Mouse (Mus musculus): ENCODE measurements around the gene Tnrc6c. TPM values are rescaled to one million over a fixed set of nuclear protein-coding genes. Genes with fewer than 3 reads are reported as not detected.

Gene Tnrc6c
- polyA plus RNA-seq, 1 experiment, result 16.9 TPM

DNA sequence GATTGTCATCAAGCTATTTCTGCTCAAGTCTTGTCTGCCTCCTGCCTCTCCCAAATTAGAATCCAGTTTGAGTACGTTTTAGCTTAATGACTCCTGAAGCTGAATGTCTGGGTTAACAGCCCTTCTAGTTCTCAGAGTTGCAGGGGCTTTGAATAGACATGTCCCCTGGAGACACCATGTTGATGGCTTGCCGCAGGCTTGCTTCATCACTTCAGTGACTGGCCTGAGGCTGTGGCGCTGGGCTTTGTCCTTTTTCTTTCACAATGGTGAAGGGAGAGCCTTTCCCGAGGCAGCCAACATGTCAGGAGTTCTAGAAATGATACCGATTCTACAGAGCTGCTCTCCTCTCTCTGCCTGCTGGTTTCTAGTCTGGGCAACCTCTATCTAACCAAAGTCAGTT, 30.6 kb downstream of the Tnrc6c start:
- H3K4me1 ChIP-seq (ENCODE audit: control insufficient read depth, insufficient read depth, low read length), result peaks cover 10% of the 10 kb centered on the region
- no peak for TF ChIP-seq CTCF (IDR thresholded peaks at IDR 0.05; ENCODE audit: low read depth, low read length)
- TF ChIP-seq POLR2A (IDR thresholded peaks at IDR 0.05; ENCODE audit: borderline replicate concordance, low read depth, low read length), result no peak
- no peak overlapping the region for H3K4me3 ChIP-seq (ENCODE audit: insufficient read depth, low read length)
- no peak overlapping the region for H3K27ac ChIP-seq (ENCODE audit: insufficient read depth, low read depth, low read length)

DNA sequence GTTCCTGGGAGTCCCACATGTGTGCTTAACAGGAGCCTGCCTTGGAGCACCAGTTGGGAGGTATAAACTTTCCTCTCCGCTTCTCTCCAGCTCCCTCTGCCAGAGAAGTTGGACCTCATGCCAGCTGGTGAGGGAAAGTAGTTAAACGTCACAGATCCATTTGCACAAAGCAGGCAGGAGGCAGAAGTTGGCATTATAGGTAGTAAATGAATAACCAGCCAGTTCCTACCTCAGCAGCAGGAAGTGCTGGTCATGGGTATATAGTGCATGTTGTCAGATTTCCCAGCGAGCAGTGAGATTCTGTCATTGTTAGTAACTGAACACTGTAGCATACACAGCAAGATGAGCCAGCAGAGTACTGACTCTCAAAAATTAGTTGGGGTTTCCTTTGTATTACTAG, 31.4 kb downstream of the Tnrc6c start:
- Histone ChIP-seq H3K27ac (ENCODE audit: insufficient read depth, low read depth, low read length) (no peak overlapping the region), H3K4me1 (ENCODE audit: control insufficient read depth, insufficient read depth, low read length) (peaks cover 10% of the 10 kb centered on the region), H3K4me3 (ENCODE audit: insufficient read depth, low read length) (no peak overlapping the region)
- TF ChIP-seq POLR2A (IDR thresholded peaks at IDR 0.05; ENCODE audit: borderline replicate concordance, low read depth, low read length) (no peak), CTCF (IDR thresholded peaks at IDR 0.05; ENCODE audit: low read depth, low read length) (no peak)

DNA sequence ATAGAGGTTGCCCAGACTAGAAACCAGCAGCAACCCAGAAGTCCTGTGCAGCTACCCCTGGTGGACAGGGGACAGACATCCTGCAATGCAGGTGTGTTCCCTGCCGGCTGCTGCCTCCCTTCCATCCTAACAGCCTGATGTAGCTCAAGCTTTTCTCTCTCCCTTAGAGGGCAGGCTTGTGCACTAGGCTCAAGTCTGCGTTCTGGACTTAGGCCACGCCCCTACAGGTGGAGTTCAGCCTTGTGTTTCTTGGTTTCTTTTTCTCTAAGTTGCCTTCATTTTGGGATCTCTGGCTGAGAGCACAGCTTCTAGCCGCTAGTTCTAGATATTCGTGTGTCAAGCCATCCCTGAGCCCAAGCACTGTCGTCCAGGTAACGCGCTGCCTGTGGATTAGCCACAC, 31.9 kb downstream of the Tnrc6c start:
- no peak overlapping the region for H3K4me3 ChIP-seq (ENCODE audit: insufficient read depth, low read length)
- no peak overlapping the region for H3K27ac ChIP-seq (ENCODE audit: insufficient read depth, low read depth, low read length)

DNA sequence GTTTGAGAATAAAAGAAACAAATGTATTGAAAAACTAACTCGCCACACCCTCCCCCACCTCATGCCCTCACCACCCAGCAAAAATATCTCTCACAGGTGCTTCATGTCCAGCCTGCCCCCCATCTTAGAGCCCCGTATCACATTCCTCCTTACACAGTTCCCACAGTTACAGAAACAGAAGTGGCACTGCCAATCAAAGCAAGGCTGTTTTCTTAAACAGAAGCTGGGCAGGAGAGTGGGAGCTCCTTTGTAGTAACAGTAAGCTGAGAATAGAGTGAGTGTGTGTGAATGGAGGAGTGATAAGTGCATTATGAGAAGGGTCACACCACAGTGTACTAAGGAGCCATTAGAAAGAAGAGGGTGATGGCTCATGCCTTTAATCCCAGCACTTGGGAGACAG, 34.5 kb downstream of the Tnrc6c start:
- Histone ChIP-seq H3K4me1 (ENCODE audit: control insufficient read depth, insufficient read depth, low read length) (peaks cover 11% of the 10 kb centered on the region), H3K27ac (ENCODE audit: insufficient read depth, low read depth, low read length) (no peak overlapping the region), H3K4me3 (ENCODE audit: insufficient read depth, low read length) (no peak overlapping the region)
- no peak for TF ChIP-seq POLR2A (IDR thresholded peaks at IDR 0.05; ENCODE audit: borderline replicate concordance, low read depth, low read length)
- TF ChIP-seq CTCF (IDR thresholded peaks at IDR 0.05; ENCODE audit: low read depth, low read length), result no peak

More for the DNA sequence above, 31.9 kb downstream of the Tnrc6c start:
- TF ChIP-seq CTCF (IDR thresholded peaks at IDR 0.05; ENCODE audit: low read depth, low read length) (no peak), POLR2A (IDR thresholded peaks at IDR 0.05; ENCODE audit: borderline replicate concordance, low read depth, low read length) (no peak)
- peaks cover 10% of the 10 kb centered on the region for H3K4me1 ChIP-seq (ENCODE audit: control insufficient read depth, insufficient read depth, low read length)

DNA sequence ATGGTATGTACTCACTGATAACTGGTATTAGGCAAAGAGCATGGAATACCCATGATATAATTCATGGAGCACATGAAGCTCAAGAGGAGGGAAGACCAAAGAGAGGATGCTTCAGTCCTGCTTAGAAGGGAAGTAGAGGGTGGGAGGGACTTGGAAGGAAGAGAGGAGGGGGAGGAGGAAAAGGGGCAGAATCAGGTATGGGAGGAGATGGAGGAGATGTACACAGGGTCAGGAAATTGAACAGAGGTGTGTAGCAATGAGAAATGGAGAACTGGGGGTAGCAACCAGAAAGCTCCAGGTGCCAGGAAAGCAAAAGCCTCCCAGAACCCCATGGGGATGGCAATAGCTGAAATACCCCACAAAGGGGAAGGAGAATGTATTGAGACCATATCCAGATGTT, 37.2 kb downstream of the Tnrc6c start:
- TF ChIP-seq POLR2A (IDR thresholded peaks at IDR 0.05; ENCODE audit: borderline replicate concordance, low read depth, low read length), result no peak
- no peak for TF ChIP-seq CTCF (IDR thresholded peaks at IDR 0.05; ENCODE audit: low read depth, low read length)
- Histone ChIP-seq H3K27ac (ENCODE audit: insufficient read depth, low read depth, low read length) (no peak overlapping the region), H3K4me1 (ENCODE audit: control insufficient read depth, insufficient read depth, low read length) (peaks cover 12% of the 10 kb centered on the region), H3K4me3 (ENCODE audit: insufficient read depth, low read length) (no peak overlapping the region)

DNA sequence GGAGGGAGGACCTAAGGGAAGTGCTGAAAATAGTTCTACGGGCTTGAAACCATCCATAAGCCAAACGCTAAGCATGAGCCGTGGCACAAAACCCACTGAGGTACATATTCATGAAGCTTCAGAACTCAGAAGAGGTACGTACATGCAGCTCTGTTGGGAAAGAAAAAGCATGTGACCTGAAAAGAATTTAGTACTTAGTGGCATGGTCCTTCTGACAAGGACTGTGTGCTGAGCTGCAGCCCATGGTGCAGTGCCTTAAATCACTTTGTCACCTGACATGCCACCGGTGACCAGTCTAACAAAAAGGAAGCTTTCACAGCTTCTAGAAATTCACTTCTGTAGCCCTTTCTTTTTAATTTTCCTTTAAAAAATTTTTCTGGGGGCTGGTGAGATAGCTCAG, 40.0 kb downstream of the Tnrc6c start:
- Histone ChIP-seq H3K4me3 (ENCODE audit: insufficient read depth, low read length) (no peak overlapping the region), H3K27ac (ENCODE audit: insufficient read depth, low read depth, low read length) (no peak overlapping the region), H3K4me1 (ENCODE audit: control insufficient read depth, insufficient read depth, low read length) (peaks cover 21% of the 10 kb centered on the region)
- TF ChIP-seq CTCF (IDR thresholded peaks at IDR 0.05; ENCODE audit: low read depth, low read length) (no peak), POLR2A (IDR thresholded peaks at IDR 0.05; ENCODE audit: borderline replicate concordance, low read depth, low read length) (no peak)

DNA sequence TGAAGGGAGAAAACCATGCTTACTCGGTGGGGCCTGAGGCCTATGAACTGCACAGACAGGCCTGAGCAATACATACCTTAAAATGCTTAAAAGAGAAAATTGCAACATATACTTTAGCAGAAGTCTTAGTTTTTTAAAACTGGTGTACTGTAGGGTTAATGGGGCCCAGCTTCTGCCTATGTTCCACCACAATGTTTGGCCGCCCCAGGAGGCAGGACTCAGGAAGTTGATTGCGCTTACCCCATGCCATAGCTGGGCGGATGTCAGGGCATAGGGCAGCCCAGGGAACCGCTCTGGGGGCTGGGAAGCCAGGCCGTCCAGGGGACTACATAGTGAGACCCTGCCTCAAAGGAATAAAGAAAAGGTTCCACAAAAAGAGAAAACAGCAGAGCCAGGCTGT, 42.5 kb downstream of the Tnrc6c start:
- Histone ChIP-seq H3K27ac (ENCODE audit: insufficient read depth, low read depth, low read length) (no peak overlapping the region), H3K4me3 (ENCODE audit: insufficient read depth, low read length) (no peak overlapping the region), H3K4me1 (ENCODE audit: control insufficient read depth, insufficient read depth, low read length) (peaks cover 21% of the 10 kb centered on the region)
- no peak for TF ChIP-seq CTCF (IDR thresholded peaks at IDR 0.05; ENCODE audit: low read depth, low read length)
- no peak for TF ChIP-seq POLR2A (IDR thresholded peaks at IDR 0.05; ENCODE audit: borderline replicate concordance, low read depth, low read length)

DNA sequence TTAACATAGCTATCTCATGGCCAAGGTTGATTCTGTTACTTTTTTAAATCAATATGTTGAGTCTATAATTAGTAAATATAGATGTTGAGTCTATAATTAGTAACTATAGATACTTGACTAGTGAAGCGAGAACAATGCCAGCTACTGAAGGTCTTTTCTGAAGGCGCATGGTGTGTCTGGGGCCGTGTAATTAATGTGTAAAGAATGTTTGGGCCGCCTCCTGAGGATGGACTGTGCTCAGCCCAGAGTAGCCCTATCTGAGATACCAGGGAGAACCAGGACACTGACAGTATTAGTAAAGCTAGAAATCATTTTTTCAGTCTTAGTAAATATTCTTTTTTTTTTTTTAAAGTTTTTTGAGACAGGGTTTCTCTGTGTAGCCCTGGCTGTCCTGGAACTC, 46.8 kb downstream of the Tnrc6c start:
- Histone ChIP-seq H3K4me1 (ENCODE audit: control insufficient read depth, insufficient read depth, low read length) (peaks cover 14% of the 10 kb centered on the region), H3K27ac (ENCODE audit: insufficient read depth, low read depth, low read length) (no peak overlapping the region), H3K4me3 (ENCODE audit: insufficient read depth, low read length) (no peak overlapping the region)
- TF ChIP-seq POLR2A (IDR thresholded peaks at IDR 0.05; ENCODE audit: borderline replicate concordance, low read depth, low read length) (no peak), CTCF (IDR thresholded peaks at IDR 0.05; ENCODE audit: low read depth, low read length) (no peak)

DNA sequence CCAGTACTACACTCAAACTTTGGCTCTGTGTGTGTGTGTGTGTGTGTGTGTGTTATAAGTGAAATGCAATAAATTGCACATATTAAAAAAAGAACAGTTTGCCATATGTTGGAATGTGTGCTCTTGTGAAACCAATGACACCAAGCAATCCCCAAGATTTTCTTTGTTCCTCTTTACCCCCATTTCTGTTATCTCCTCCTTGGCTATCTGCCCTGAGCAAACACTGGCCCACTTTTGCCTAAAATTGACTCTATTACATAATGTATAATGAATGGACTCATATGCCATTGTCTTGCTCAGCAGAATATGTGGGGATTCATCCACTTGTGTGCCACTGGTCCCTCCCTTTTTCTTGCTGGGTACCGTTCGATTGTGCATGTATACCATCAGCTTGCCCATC, 52.2 kb downstream of the Tnrc6c start:
- no peak for TF ChIP-seq POLR2A (IDR thresholded peaks at IDR 0.05; ENCODE audit: borderline replicate concordance, low read depth, low read length)
- no peak for TF ChIP-seq CTCF (IDR thresholded peaks at IDR 0.05; ENCODE audit: low read depth, low read length)
- H3K4me1 ChIP-seq (ENCODE audit: control insufficient read depth, insufficient read depth, low read length), result peaks cover 17% of the 10 kb centered on the region

DNA sequence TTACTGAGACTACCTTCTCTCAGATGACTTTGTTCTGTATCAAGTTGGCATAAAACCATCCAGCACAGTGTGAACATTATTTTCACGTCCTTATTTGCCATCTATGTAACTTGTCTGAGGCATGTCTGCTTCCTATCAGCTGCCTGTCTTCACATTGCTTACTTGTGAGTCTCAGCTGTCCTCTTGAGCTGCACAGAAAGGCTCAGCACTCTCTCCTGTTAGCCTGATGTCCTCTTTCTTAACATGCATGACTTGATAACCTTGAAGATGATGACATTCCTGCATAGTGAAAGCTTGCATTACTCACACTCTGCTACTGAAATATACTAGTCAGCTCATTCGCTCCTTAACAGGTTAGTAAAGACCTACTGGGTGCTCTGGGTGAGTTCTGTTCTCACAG, 53.1 kb downstream of the Tnrc6c start:
- Histone ChIP-seq H3K27ac (ENCODE audit: insufficient read depth, low read depth, low read length) (peak overlapping the region; percentile 26), H3K4me3 (ENCODE audit: insufficient read depth, low read length) (no peak overlapping the region), H3K4me1 (ENCODE audit: control insufficient read depth, insufficient read depth, low read length) (peaks cover 21% of the 10 kb centered on the region)
- TF ChIP-seq CTCF (IDR thresholded peaks at IDR 0.05; ENCODE audit: low read depth, low read length) (no peak), POLR2A (IDR thresholded peaks at IDR 0.05; ENCODE audit: borderline replicate concordance, low read depth, low read length) (no peak)

More for the DNA sequence above, 52.2 kb downstream of the Tnrc6c start:
- Histone ChIP-seq H3K27ac (ENCODE audit: insufficient read depth, low read depth, low read length) (peak overlapping the region; percentile 26; the same call in 1 of the 2 replicates), H3K4me3 (ENCODE audit: insufficient read depth, low read length) (no peak overlapping the region)

DNA sequence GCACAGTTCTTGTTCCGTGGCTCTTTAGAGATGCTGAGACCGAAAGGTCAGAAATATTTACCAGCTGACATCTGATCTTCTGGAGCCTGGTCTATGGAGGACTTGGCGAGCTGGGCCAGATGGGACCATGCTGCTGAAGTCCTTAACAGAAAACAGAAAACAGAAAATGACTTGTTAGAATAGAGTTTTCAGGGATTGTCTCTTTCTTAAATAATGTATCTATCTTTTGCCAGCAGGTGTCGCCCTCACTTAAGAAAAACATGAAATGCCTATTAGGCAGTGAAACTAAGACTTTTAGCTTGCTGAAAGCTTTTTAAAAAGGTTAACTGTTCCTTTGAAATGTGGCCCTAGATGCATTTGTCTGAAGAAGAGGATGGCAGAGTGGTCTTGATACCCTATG, 55.2 kb downstream of the Tnrc6c start:
- TF ChIP-seq CTCF (IDR thresholded peaks at IDR 0.05; ENCODE audit: low read depth, low read length) (no peak), POLR2A (IDR thresholded peaks at IDR 0.05; ENCODE audit: borderline replicate concordance, low read depth, low read length) (no peak)

More for the DNA sequence above, 55.2 kb downstream of the Tnrc6c start:
- no peak overlapping the region for H3K4me3 ChIP-seq (ENCODE audit: insufficient read depth, low read length)
- H3K4me1 ChIP-seq (ENCODE audit: control insufficient read depth, insufficient read depth, low read length), result peaks cover 30% of the 10 kb centered on the region
- no peak overlapping the region for H3K27ac ChIP-seq (ENCODE audit: insufficient read depth, low read depth, low read length)

Measured in bone marrow macrophage, adult 2 months (primary cell).